Mouse (Mus musculus): ENCODE measurements around the gene Pparg. TPM values are rescaled to one million over a fixed set of nuclear protein-coding genes. Genes with fewer than 3 reads are reported as not detected.

Gene Pparg
- polyA plus RNA-seq, 1 experiment from 2014 or later: 0.39 TPM

- H3K4me3 ChIP-seq: no peak overlapping the region
- peaks cover 10% of the 10 kb centered on the region; the same call in 1 of the 2 replicates for H3K4me1 ChIP-seq
- no peak for DNase-seq (ENCODE audit: low spot score)
- no peak overlapping the region for H3K27ac ChIP-seq
- WGBS: 80% methylated on average over 3 of the region's 3 CpGs
- no peaks in the 10 kb centered on the region for H3K27me3 ChIP-seq (ENCODE audit: low read depth, poor library complexity, severe bottlenecking)
- no peaks in the 10 kb centered on the region for H3K9me3 ChIP-seq (replicated peaks)
- no peaks in the 10 kb centered on the region for H3K36me3 ChIP-seq
Observed at GRCm38 (mm10) chr6:115504160-115504558, 143.4 kb downstream of the Pparg start.

- 86% methylated on average over 5 of the region's 5 CpGs for WGBS
- Histone ChIP-seq H3K9me3 (replicated peaks) (no peaks in the 10 kb centered on the region), H3K4me1 (peaks cover 6% of the 10 kb centered on the region; the same call in 1 of the 2 replicates), H3K27me3 (ENCODE audit: low read depth, poor library complexity, severe bottlenecking) (no peaks in the 10 kb centered on the region), H3K36me3 (no peaks in the 10 kb centered on the region), H3K27ac (no peak overlapping the region), H3K4me3 (no peak overlapping the region)
- DNase-seq (ENCODE audit: low spot score): no peak
Observed at GRCm38 (mm10) chr6:115504915-115505314, 144.2 kb downstream of the Pparg start.

- Histone ChIP-seq H3K4me1 (peaks cover under 1% of the 10 kb centered on the region; the same call in 1 of the 2 replicates), H3K4me3 (no peak overlapping the region), H3K27me3 (ENCODE audit: low read depth, poor library complexity, severe bottlenecking) (no peaks in the 10 kb centered on the region), H3K27ac (no peak overlapping the region), H3K36me3 (no peaks in the 10 kb centered on the region), H3K9me3 (replicated peaks) (no peaks in the 10 kb centered on the region)
- DNase-seq (ENCODE audit: low spot score): no peak
- 93% methylated on average over 1 of the region's 1 CpGs for WGBS
Observed at GRCm38 (mm10) chr6:115506425-115506824, 145.7 kb downstream of the Pparg start.

DNA sequence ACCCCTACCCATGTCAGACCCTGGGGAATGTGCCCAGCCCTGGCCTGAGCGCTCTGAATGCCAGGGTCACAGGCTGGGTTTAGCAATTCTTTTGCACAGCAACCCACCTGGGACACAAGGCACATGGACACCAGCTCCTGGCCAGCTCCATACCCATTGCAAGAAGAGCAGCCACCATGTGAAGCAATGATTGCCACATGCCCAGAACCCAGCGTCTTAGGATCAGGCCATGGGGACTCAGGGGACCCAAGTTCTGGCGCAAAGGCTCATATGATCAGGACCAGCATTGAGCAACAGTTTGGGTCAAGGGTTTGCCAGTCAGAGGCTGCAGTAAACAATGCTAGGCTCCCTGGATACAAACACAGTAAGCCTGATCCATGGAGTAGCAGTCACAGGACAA lies 150.7 kb downstream of the Pparg start:
- 92% methylated on average over 3 of the region's 3 CpGs for WGBS
- Histone ChIP-seq H3K9me3 (replicated peaks) (no peaks in the 10 kb centered on the region), H3K36me3 (no peaks in the 10 kb centered on the region), H3K4me1 (no peaks in the 10 kb centered on the region), H3K27me3 (ENCODE audit: low read depth, poor library complexity, severe bottlenecking) (no peaks in the 10 kb centered on the region), H3K4me3 (no peak overlapping the region), H3K27ac (no peak overlapping the region)
- no peak for DNase-seq (ENCODE audit: low spot score)

GRCm38 (mm10) chr6:115513207-115513606 lies 152.5 kb downstream of the Pparg start:
- no peaks in the 10 kb centered on the region for H3K27me3 ChIP-seq (ENCODE audit: low read depth, poor library complexity, severe bottlenecking)
- WGBS: 95% methylated on average over 4 of the region's 4 CpGs
- H3K4me1 ChIP-seq: no peaks in the 10 kb centered on the region
- no peak overlapping the region for H3K4me3 ChIP-seq
- no peaks in the 10 kb centered on the region for H3K36me3 ChIP-seq
- H3K27ac ChIP-seq: no peak overlapping the region
- DNase-seq (ENCODE audit: low spot score): no peak
- no peaks in the 10 kb centered on the region for H3K9me3 ChIP-seq (replicated peaks)

DNA sequence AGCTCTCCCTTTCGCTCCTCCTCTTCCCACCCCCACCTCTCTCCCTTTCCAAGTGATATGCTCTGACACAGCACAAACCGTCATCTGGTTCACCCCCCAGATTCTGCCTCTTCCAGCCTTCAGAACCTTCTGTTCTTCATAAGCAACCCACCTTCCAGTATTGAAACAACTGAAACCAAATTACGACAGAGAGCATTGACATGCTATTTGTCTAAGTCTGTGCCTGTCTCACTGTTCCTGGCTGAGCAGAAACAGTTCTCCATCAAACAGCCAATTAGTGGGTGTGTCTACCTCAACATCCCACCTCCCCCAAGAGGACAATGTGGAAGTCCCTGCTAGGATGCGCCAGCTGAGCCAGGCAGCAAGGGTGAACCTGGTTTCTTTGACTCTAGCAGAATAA lies 157.2 kb downstream of the Pparg start:
- H3K9me3 ChIP-seq (replicated peaks): no peaks in the 10 kb centered on the region
- H3K36me3 ChIP-seq: no peaks in the 10 kb centered on the region
- H3K4me3 ChIP-seq: no peak overlapping the region
- 77% methylated on average over 4 of the region's 4 CpGs for WGBS
- DNase-seq (ENCODE audit: low spot score): no peak
- no peak overlapping the region for H3K27ac ChIP-seq
- no peaks in the 10 kb centered on the region for H3K27me3 ChIP-seq (ENCODE audit: low read depth, poor library complexity, severe bottlenecking)
- H3K4me1 ChIP-seq: peaks cover 2% of the 10 kb centered on the region; the same call in 1 of the 2 replicates

GRCm38 (mm10) chr6:115518352-115518751 lies 157.6 kb downstream of the Pparg start:
- 76% methylated on average over 2 of the region's 2 CpGs for WGBS

GRCm38 (mm10) chr6:115519275-115519699 lies 158.5 kb downstream of the Pparg start:
- WGBS: 83% methylated on average over 12 of the region's 12 CpGs

More at GRCm38 (mm10) chr6:115518352-115518751, 157.6 kb downstream of the Pparg start:
- H3K4me3 ChIP-seq: no peak overlapping the region
- no peak overlapping the region for H3K27ac ChIP-seq
- H3K36me3 ChIP-seq: no peaks in the 10 kb centered on the region
- H3K9me3 ChIP-seq (replicated peaks): no peaks in the 10 kb centered on the region
- H3K4me1 ChIP-seq: peaks cover 2% of the 10 kb centered on the region; the same call in 1 of the 2 replicates
- no peak for DNase-seq (ENCODE audit: low spot score)
- H3K27me3 ChIP-seq (ENCODE audit: low read depth, poor library complexity, severe bottlenecking): no peaks in the 10 kb centered on the region

GRCm38 (mm10) chr6:115521923-115522322 lies 161.2 kb downstream of the Pparg start:
- WGBS: 87% methylated on average over 1 of the region's 1 CpGs
- H3K36me3 ChIP-seq: no peaks in the 10 kb centered on the region
- H3K4me1 ChIP-seq: peaks cover 14% of the 10 kb centered on the region
- no peaks in the 10 kb centered on the region for H3K27me3 ChIP-seq (ENCODE audit: low read depth, poor library complexity, severe bottlenecking)
- H3K4me3 ChIP-seq: no peak overlapping the region
- no peak for DNase-seq (ENCODE audit: low spot score)
- H3K27ac ChIP-seq: no peak overlapping the region
- H3K9me3 ChIP-seq (replicated peaks): no peaks in the 10 kb centered on the region

More at GRCm38 (mm10) chr6:115519275-115519699, 158.5 kb downstream of the Pparg start:
- Histone ChIP-seq H3K4me3 (no peak overlapping the region), H3K9me3 (replicated peaks) (no peaks in the 10 kb centered on the region), H3K4me1 (peaks cover 7% of the 10 kb centered on the region), H3K36me3 (no peaks in the 10 kb centered on the region), H3K27ac (no peak overlapping the region), H3K27me3 (ENCODE audit: low read depth, poor library complexity, severe bottlenecking) (no peaks in the 10 kb centered on the region)
- no peak for DNase-seq (ENCODE audit: low spot score)

- 78% methylated on average over 6 of the region's 6 CpGs for WGBS
- Histone ChIP-seq H3K4me3 (no peak overlapping the region), H3K27ac (no peak overlapping the region), H3K9me3 (replicated peaks) (no peaks in the 10 kb centered on the region), H3K4me1 (peaks cover 14% of the 10 kb centered on the region), H3K27me3 (ENCODE audit: low read depth, poor library complexity, severe bottlenecking) (no peaks in the 10 kb centered on the region), H3K36me3 (no peaks in the 10 kb centered on the region)
- DNase-seq (ENCODE audit: low spot score): no peak
Observed at GRCm38 (mm10) chr6:115522691-115523146, 162.0 kb downstream of the Pparg start.

- WGBS: 87% methylated on average over 9 of the region's 9 CpGs
- H3K9me3 ChIP-seq (replicated peaks): no peaks in the 10 kb centered on the region
- H3K27ac ChIP-seq: peak overlapping the region; percentile 20; the same call in 1 of the 2 replicates
- H3K27me3 ChIP-seq (ENCODE audit: low read depth, poor library complexity, severe bottlenecking): no peaks in the 10 kb centered on the region
- no peak for DNase-seq (ENCODE audit: low spot score)
- H3K4me3 ChIP-seq: no peak overlapping the region
- peaks cover 14% of the 10 kb centered on the region for H3K4me1 ChIP-seq
- H3K36me3 ChIP-seq: no peaks in the 10 kb centered on the region
Observed at GRCm38 (mm10) chr6:115523201-115523600, 162.4 kb downstream of the Pparg start.

- H3K9me3 ChIP-seq (replicated peaks): no peaks in the 10 kb centered on the region
- no peak overlapping the region for H3K4me3 ChIP-seq
- WGBS: 77% methylated on average over 9 of the region's 9 CpGs
- no peaks in the 10 kb centered on the region for H3K36me3 ChIP-seq
- no peak for DNase-seq (ENCODE audit: low spot score)
- H3K27ac ChIP-seq: no peak overlapping the region
- peaks cover 14% of the 10 kb centered on the region for H3K4me1 ChIP-seq
- H3K27me3 ChIP-seq (ENCODE audit: low read depth, poor library complexity, severe bottlenecking): no peaks in the 10 kb centered on the region
Observed at GRCm38 (mm10) chr6:115524449-115524990, 163.8 kb downstream of the Pparg start.

DNA sequence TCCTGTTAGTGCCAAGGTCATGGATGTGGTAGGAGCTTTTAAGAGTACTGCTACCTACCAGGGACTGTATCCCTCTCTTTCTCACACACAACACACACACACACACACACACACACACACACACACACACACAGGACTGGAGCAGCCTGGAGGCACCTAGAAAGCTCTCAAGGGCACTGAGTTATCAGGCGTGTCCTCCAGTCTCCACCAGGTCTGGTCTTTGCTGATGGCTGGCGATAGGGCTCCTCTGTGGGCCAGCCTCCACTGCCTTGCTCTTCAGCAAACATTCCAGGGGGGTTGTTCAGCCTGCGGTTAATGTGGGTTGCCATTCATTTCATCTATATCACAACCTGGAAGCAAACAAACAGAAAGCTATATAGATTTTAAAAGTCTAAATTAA lies 166.7 kb downstream of the Pparg start:
- Histone ChIP-seq H3K27ac (no peak overlapping the region), H3K4me3 (no peak overlapping the region), H3K4me1 (peaks cover 12% of the 10 kb centered on the region), H3K9me3 (replicated peaks) (no peaks in the 10 kb centered on the region), H3K27me3 (ENCODE audit: low read depth, poor library complexity, severe bottlenecking) (no peaks in the 10 kb centered on the region), H3K36me3 (no peaks in the 10 kb centered on the region)
- no peak for DNase-seq (ENCODE audit: low spot score)
- 90% methylated on average over 3 of the region's 3 CpGs for WGBS

DNA sequence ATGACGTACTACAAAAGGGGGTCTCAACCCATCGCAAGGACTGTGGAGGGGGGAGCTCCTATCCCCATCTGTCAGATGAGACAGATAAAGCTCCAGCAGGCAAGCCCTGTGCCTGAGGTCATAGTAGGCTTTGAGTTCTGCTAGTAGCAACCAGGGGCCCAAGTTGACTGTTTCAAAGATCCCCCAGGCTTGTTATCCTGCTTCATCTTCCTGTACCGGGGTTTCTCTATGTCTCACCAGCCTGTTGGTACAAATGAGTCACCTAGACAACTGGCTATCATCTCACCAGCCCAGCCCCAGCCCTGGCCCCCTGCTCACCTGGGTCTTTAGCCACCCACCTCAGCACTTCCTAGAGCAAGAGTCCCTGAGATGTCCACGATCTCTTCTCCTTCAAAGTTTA lies 167.6 kb downstream of the Pparg start:
- H3K27me3 ChIP-seq (ENCODE audit: low read depth, poor library complexity, severe bottlenecking): no peaks in the 10 kb centered on the region
- peaks cover 12% of the 10 kb centered on the region for H3K4me1 ChIP-seq
- no peaks in the 10 kb centered on the region for H3K9me3 ChIP-seq (replicated peaks)
- H3K36me3 ChIP-seq: no peaks in the 10 kb centered on the region
- 92% methylated on average over 4 of the region's 4 CpGs for WGBS
- H3K4me3 ChIP-seq: no peak overlapping the region
- H3K27ac ChIP-seq: no peak overlapping the region
- DNase-seq (ENCODE audit: low spot score): no peak
